Mouse (Mus musculus) cerebellum, postnatal 14 days (tissue): ENCODE data around the gene Mycs.

Experiments
- DNase-seq, 2 experiments: peaks; one replicate each; pipeline ENCODE4 v3.0.0; 2021; ENCODE audit warnings: mixed read lengths in 2 of 2

Gene Mycs

GRCm38 (mm10) chrX:5469165-5469564, at the start of gene Mycs:
TSS of gene Mycs (minus strand) at chrX:5469265.
- no peak for DNase-seq

DNA sequence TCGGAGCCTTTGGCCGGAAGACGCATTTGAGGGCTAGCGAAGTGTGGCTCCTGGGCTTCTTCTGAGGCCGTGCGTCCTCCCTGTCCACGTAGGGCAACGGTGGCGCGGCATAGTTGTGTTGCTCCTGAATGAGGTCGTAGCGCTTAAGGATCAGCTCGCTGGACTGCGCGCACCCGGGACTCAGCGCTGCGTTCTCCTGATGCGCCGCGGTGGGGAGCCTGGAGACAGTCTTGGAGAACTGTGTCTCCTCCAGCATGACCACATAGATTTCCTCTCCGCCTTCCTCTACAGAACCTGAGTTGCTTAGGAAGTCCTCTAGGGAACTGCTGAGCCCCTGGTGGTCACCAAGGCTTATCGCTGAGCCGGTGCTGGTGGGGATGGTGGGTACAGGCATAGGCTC, 1.0 kb downstream of the Mycs start:
- DNase-seq = no peak
